Mouse (Mus musculus) heart, adult 2 months (tissue): ENCODE results near the gene Sox12.
A peak's percentile ranks its signal among the peaks of the same experiment; 100 is the strongest.

ENCODE experiments used
- CTCF ChIP-seq: fragments of 200-600 bp; IDR thresholded peaks from 2 replicates; pipeline ENCODE4 v1.8.1; 2022; ENCODE audit warnings: antibody characterized with exemption, mild to moderate bottlenecking, moderate library complexity
- POLR2A ChIP-seq: fragments of 200-500 bp; IDR thresholded peaks from 2 replicates; pipeline ENCODE4 v1.6.1; 2011; ENCODE audit warnings: mild to moderate bottlenecking, low read depth, low read length, control low read depth; ENCODE audit not compliant: insufficient read depth

GRCm38 (mm10) chr2:152436983-152437860, 39.4 kb upstream of the Sox12 start:
- no peak; the same call in 1 of the 2 replicates for TF ChIP-seq CTCF
- peak; percentile 22; the same call in 1 of the 2 replicates for TF ChIP-seq POLR2A
